Mouse (Mus musculus) kidney, adult 9 months (tissue): ENCODE data around the gene Gpr61.

ENCODE experiments used
- DNase-seq: peaks from one replicate; pipeline ENCODE4 v3.0.0; 2022

The Gpr61 gene

DNA sequence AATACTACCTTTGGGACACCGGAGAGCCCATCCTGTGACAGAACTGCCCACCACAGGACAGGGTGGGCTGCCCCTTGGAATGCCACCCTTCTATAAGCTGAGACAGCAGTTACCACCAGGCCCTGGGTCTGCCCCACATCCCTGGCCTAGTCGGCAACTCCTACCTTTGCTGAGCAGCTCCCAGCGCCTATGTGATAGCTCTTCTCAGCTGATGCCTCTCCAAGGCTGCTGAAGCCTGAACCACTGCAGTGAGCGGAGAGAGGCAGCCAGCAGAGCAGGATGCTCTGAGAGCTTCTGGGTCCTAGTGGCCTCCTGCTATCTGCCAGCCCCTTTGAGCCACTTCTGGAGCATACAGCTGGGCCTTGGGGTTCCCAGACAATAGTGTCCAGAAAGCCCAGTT, at the start of gene Gpr61:
Gene Gpr61, minus strand, starts transcription at position 227 of the 400 bp plus-strand sequence.
- no peak for DNase-seq

DNA sequence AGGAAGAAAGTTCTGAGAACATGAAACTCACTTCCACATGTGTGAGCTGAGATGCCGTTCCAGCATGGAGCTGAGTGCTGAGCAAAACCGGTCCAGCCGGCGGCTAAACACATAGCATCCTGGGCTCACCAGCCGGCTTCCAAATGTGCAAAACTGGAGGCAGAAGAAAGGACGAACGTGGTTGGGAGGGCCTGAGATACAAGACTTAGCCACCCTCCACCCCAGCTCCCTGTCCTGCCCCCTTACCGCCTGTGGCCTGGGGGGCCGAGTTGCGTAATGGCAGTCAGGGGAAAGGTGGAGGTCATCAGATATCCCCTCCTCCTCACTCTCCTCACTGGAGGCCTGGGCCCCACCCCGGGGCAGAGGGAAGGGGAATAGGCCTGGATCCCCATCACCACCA, 49.8 kb upstream of the Gpr61 start:
- no peak for DNase-seq

DNA sequence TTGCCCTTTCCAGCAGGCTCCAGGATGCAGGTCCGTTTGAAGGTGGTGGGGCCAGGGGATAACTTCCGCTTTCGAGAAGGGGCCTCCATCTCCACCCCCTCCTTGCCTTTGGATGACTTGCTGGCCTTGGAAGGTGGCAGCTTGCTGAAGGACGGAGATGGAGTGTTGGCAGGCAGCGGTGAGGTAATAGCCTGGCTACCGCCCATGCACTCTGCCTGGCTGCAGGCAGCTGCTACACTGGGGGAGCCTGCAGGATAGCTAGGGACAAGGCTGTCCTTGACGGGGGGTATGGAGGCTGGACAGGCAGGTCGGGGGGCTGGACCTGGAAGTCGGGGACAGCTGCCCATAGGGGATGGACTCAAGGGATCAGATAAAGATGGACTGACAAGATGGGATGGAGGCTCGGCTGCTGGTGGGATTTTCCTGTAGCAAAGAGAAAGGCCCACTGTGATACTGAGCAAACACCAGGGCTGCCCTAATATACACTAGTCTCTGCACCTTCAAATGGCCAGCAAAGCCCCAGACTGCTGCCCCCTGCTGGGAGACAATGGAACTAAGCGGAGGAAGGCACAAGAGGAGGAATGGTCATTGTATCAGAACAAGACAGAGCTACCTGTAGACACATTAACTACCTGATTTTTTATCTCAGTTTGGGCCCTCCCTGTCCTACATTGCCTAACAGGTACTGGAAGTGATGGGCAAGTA, 49.1 kb upstream of the Gpr61 start:
- peak; percentile 86 for DNase-seq

DNA sequence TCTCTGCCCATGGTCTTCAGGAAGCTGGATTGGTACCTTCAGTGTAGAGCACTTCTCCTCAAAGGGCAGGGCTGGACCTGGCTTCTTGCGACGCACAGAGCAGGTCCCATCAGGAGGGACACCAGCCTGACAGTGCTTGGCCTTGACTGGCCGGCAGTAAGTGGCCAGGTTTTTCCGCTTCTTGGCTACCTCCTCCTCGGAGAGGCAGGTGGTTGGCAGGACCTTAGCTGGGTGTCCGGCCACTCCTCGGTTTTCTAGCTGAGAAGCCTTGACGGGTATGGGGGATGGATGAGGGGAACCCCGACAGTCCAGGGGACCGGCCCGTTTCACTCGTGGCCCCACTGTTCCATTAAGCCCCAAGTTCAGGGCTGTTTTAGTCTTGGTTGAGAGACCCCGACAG, 48.5 kb upstream of the Gpr61 start:
- no peak for DNase-seq

- DNase-seq, result no peak
These were observed 47.8 kb upstream of the Gpr61 start for GRCm38 (mm10) chr3:108202506-108202905.

DNA sequence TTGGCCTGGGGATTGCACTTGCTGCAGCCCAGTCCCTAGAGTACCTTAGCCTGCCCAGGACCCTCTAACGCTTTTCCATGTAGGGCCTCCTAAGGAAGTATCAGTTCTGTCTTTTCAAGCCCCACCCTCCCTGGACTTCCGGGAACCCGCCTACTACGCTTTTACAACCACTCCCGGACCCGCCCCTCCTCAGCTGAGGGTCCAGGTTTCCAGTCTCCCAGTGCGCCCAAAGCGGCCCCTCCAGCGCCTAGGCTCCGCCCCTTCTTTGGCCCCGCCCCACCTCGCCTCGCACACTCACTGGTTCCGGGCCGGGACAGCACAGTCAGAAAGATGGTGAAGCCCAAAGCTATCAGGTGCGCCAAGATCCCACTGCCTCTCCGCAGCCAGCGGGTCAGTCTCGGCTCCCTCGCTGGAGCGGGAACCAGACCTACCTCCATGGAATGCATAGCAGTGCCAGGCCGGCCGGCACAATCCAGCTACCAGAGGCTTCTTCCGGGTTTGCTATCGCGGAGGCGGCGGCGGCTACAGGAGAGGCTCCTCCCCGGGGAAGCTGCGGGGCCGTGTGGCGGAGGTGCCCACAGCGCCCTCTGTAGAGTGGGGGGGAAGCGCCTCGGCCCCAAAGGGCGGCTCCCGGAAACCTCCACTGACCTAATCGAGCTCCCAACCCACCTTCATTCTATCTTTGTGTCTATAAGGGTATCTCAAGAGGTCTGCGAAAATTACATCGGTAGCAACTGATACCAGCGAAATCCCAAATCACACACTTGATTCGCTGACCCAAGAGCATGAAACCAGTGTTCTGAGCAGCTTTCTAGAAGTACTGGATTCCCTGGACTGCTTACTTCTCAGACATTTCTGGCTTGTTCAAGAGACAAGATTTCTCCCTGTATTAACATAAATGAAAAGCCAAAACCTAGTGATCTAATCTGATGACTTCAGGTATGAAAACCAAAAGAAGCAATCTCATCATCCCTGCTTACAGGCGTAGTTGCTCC, 45.9 kb upstream of the Gpr61 start, which contains the start of gene Cyb561d1:
Gene Cyb561d1, minus strand, starts transcription at position 884 of the 995 bp plus-strand sequence.
- peak; percentile 96 for DNase-seq

DNA sequence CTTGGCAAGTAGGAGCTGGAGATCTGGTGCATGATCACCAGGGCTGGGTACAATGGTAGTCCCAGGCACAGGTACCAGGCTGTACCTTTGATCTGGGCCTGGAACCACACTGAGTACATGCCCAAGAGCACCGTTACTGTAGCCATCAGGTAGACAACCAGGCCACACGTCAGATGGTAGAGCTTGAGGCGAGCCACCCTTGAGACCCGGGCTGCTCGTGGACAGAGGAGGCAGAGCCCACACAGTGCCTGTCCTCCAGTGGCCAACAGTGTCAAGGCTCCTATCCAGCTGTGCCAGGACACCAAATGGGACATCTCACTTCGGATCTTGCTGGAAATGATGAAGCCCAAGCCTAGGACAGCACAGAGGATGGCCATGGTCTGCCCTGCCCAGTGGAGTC, 44.5 kb upstream of the Gpr61 start:
- DNase-seq, result no peak

DNA sequence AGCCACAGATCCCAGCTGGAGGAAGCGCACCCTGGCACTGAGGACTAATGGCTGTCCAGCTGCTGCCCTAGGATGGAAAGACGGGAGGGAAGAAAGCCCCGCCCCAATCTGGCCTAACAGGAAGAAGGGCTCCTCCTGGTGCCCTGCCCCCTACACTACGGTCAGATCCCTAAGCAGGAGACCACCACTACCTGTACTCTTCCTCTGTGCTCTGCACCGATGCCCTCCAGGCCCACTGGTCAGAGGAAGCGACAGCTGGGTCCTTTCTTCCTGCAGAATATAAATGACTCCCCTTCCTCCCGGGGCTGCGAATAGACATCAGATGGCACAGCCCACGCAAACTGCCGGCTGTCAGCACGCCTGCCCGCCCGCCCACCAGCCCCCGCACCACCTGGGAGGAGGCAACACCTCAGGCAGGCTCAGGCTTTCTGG, 42.4 kb upstream of the Gpr61 start:
- DNase-seq, result no peak

- DNase-seq, result no peak
These were observed 41.4 kb upstream of the Gpr61 start for GRCm38 (mm10) chr3:108195941-108196590.

DNA sequence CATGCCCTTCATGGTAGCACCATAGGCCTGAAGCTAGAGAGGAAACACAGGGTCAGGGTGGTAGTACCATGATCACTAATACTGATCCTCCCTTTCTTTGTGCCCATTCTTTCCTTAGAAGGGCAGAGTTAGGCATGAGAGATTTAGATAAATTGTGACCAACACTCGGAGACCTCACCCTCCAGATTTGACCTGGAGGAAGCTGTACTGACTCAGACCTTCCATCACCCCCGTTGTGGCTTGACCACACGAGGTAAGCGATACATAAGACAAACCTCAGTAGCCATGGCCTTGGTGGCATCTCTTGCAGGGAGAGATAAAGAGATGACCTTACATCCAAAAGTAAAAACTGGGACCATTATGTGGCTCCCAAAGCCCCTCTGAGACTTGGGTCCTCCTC, 40.6 kb upstream of the Gpr61 start:
- no peak for DNase-seq

GRCm38 (mm10) chr3:108193686-108194085, 39.0 kb upstream of the Gpr61 start:
- no peak for DNase-seq

DNA sequence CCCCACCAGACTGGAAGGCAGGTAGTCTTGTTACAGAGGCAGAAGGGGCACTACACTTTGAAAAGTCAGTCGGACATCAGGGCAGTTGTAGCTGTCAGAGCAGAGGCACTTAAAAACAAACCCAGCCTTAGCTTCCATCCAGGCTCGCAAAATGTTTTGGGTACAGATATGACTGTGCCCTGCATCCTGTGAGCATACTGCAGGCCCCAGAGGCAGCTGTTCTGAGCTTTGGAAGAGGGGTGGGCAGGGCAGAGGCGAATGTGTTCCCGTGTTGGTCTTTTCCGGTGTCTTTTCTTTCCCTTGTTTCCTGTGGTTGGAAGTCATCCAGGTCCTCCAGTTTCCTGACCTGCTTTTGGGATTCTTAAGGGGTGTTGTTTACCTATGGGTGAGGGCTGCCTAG, 35.2 kb upstream of the Gpr61 start:
- DNase-seq, result no peak

DNA sequence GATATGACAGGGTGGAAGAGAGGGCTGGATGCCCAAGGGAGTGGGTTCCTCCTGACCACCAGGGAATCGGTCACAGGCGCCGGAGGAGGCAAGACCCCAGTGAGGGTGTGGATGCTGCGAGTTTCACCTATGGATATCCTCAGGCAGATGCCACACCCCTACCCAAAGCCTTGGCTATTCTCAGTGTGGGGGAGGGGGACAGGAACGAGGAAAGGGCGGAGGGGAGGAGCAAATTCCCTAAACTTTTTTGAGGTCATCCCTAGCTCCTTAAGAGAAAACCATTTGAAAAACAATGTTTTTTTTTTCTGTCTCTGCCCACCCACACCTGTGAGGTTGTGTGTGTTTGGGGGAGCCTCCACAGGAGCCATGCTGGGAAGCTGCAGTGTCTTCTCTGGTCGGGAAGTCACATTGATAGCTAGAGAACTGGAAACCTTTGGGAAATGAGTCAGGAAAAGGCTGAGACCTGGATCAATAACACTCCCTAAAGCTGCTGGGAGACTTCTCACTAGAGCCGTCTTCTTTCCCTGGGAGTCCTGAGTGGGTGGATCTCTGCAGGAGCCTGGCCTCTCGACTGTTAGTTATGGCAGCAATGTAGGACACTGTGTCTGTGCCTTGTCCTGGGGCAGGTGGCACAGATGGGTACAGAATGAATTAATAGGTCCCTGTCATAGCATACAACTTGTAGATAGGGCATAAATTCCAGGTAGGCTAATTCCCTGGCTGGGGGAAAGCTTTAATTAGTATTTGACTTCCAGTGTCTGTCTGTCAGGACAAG, 34.2 kb upstream of the Gpr61 start:
- no peak for DNase-seq

GRCm38 (mm10) chr3:108187111-108187795, 32.6 kb upstream of the Gpr61 start:
- no peak for DNase-seq

DNA sequence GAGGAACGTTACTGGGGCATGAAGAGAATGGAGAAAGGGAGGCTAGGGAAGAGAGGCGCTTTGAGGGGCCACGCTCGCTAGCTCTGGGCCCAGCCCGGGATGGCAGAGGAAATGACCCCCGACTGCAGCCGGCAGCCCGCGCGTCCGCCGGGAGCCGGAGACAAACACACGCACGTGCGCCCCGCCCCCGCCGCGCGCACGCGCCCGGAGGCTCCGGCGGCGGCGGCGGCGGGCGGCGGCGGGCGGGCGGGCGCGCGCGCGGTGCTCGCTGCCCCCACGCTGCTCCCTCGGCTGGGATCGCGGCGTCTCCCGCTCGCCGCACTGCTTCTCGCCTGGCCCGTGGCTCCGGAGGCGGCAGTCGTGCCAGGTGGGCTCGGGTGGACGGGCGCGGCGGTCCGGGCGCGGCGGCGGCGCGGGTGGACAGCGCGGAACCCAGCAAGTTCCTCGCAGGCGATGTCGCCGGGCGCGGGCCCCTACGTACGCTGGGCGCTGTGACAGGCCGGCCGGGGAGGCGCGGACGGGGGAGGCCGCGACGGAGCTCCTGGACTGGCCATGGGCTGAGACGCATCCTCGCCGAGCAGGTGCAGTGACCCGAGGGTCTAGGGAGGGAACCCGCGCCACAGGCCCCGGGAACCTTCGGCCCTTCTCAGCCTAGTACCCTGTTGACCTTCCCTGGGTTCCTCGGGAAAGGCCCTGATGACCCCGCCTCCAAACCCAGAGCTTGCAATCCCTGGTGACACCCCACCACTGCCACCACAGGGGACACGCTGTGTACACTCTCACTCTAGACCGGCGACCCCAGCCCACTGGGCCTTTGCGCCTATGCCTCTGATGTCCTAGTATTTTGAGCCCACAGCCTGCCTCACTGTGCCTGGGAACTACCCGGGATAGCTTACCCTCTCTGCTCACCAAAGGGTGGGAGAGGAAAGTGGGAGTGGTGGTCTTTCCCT, 31.7 kb upstream of the Gpr61 start, which contains the start of gene Amigo1:
Gene Amigo1, plus strand, starts transcription at position 238 of the 950 bp plus-strand sequence.
- DNase-seq, result peak; percentile 36

GRCm38 (mm10) chr3:108185460-108186097, 30.9 kb upstream of the Gpr61 start:
- no peak for DNase-seq

DNA sequence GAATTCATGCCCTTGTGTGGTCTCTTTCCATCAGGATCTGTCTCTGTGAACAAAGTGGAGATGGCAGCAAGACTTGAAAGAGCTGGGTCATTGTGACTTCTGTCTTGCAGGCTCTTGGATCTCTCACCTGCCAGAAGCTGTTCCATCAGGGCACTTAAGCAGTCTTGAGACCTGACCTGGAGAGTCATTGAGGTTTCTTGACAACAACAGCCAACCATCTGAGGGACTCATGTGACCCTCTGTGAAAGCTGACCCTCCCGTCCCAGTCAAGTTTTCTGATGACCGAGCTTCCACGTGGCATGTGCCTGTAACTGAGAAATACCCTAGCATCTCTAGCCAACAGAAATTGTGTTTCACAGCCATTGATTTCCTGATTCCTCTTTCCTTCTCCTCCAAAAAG, 30.1 kb upstream of the Gpr61 start:
- no peak for DNase-seq

DNA sequence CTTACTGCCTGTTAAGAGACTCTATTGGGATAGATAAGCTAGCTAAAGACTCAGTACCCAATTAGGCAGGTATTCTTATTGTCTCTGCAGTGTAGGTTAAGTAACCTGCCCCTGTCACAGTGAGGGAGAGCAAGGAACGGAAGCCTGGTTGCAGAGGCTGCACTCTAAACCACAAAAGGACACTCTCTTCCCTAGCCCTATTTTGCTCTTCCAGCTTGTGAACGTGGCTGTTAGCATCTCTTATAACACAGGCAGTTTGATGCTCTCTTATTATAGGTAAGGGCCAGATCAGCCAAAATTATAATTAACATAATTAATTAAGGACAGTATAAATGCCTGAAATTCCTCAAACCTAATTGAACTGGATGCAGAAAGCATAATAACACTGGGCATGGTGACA, 25.8 kb upstream of the Gpr61 start:
- DNase-seq, result no peak

GRCm38 (mm10) chr3:108178756-108179715, 24.4 kb upstream of the Gpr61 start:
- no peak for DNase-seq
